Mouse (Mus musculus) urinary bladder, postnatal 14 days (tissue): ENCODE results near the gene Shtn1.

Experiments
- DNase-seq: peaks from one replicate; pipeline ENCODE4 v3.0.0; 2021; ENCODE audit warnings: low spot score

Shtn1 gene

DNA sequence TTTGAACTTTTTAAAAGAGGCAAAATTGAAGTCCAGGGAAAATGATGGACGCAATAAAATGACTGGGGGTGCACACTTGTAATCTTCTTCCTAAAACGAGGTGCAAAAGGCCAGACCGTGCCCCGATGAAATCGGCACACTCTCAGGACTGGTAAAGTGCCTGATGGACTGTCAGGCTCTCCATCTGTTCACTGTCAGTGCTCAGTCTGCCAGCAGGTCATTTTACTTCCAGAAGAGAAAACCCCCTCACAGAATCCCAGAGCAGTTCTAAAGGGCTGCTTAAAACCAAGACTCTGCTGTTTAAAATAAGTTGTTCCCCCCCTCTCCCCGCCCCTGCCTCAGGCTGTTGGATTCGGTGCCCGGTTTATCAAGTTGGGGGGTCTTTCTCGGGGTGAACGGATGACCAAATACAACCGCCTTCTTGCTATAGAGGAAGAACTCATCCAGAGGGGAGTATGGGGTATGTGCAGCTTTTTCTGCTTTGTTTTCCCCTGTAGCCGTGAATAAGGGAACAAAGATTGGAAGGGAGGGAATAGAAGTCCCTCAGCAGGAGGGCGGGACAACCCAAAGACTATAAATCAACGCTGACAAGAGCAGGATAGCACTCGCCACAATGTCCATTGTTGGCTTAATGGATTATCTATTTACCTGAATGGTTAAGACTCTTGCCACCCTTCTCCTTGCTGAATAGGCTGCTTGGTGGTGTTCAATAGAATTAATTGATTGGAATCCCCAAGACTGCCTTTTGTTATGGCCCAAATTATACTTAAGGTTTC lies 107.0 kb downstream of the Shtn1 start:
- no peak for DNase-seq

DNA sequence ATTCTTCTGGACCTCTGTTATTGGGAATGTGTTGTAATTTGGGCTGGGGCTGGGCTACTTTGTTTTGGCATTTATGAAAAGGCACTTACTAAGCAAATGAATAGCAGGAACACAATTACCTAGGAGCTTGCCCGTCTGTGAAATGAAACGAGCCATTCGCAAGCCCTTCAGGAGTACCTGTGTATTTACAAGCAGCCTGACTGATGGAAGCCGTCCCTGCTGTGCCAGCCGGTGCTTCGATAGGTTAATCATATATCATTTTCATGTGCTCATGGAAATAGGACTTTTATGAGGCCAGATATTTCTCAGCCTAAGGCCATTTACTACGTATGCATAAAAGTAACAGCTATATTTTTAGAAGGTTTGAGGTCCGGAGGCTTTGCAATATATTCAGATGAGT lies 112.9 kb downstream of the Shtn1 start:
- no peak for DNase-seq

DNA sequence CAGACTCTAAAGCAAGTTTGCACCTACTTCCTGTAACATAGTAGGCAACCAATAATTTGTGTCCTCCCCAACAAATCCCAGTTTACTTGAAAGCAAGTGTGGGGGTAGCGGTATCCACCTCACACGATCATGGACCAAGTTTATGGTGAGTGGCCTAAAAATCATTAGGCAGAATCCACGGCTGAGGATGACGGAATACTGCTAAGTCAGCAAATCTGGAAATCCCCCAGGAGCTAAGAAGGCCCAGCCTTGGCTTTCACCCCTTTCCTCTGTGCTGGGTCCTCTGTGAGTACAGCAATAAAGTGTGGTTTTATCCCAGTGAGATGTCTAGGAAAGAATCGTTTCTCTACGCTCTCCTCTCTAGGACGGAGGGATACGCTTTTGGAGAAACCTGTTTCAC lies 121.1 kb downstream of the Shtn1 start:
- DNase-seq = no peak

DNA sequence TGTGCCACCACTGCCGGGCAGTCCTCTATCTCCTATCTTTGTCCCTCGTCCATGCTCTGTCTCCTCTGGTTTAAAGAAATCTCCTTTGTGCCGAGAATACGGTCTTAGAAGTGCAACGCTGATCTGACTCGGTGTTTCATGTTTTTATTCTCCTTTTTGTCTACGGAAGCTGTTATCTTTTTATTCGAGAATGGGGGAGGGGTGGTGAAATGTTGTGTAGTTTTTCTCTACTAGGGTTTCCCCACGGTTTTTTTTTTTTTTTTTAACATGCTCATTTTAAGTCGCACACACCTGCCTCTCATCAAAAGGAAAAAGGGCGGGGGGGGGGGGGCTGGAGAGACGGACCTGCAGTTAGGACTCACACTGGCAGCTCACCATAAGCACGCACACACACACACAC lies 123.7 kb downstream of the Shtn1 start:
- DNase-seq = no peak

DNA sequence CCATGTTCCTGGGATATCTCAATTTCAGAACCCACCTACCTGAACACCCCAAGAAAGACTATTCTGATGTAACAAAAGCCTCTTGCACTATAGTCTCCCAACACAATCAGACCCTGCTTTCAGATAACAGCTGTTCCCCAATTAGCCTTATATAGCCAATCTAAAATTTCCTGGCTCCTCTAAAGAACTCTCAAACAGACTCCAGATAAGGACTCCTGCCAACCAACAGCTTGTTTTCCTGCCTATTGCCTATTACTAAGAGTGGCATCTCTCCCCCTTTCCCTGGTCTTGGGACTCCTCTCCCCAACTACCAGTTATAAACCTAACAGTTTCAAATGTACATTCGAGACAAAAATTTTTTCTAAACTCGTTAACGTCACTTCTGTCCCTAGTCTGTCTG lies 124.4 kb downstream of the Shtn1 start:
- DNase-seq = no peak

DNA sequence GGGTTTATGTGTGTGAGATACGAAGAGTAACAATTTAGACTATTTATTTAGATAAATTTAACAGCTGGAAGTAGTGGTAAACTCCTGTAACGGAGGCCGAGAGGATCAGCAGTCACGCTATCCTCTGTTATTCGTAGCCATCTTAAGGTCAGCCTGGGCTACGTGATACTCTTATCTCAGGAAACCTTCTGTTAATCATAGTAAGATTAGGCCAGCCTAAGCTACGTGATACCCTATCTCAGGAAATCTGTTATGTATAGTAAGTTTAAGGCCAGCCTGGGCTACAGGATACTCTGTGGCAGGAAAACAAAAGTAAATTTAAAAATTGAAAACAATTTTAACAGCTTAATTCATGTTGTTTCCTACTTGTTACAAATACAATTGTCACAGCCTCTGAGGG lies 129.9 kb downstream of the Shtn1 start:
- DNase-seq = no peak

DNA sequence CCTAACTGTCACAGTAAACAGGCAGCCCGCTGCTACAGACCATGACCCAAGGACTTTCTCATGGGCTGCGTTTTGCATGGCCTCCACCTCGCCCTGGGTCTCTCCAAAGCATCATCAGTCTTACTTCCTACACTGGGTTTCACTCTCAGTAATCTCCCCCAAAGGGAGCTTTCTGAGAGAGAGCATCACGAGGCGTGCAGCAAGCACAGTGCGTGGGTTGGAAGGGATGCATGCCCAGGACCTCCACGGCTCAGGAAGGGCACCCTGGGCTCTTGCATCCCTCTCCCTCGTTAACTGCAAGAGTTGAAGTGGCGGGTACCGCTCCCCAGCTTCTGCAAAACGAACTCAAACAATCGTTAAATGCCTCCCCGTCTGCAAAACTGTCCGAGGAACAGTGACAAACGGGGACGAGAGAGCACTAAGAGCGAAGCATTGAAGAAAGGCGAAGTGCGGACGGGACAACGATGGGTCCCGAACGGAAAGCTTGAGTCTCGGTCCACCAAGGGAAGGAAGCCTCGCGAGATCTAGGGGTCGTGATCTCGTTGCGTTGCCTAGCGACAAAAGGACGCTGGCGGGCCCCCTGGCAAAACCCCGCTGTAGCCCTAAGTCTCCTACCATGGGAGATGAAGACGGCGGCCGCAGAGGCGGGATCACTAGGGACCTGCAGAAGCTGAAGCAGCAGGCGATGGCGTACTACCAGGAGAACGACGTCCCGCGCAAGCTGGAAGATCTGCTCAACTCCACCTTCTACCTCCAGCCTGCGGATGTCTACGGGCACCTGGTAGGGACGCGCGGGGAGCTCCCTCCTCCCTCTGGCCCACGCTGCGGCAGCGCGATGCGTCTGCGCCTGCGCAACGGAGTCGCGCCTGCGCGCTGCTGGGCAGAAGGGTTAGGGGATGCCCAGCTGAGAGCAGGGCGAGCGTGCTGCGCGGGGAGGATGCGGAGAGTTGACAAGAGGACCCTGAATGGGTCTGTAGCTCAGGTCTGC lies 132.8 kb downstream of the Shtn1 start, which contains the start of the genes Eno4 and Hspa12a:
Gene Eno4 (plus strand): TSS at position 585 of the 988 bp plus-strand sequence.
Gene Hspa12a (minus strand): TSS at position 814 of the 988 bp plus-strand sequence.
- peak; percentile 94 for DNase-seq

DNA sequence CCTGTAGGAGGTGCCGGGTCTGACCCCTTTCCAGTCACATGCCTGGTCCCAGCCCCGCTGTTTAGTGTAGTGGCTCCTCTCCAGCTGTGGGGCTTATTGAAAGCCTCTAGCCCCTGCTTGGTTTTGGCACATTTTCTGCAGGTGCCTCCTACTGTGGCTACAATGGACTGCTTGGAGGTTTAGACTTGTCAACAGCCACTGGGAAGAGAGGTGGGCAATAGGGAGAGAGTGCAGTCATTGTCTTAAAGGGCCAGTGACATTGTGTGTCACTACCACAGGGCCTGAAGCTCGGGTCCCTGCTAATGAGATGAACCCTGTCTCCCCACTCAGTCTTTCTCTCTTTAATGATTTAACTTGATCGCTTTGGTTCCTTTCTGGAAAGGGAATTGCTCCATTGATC lies 142.8 kb downstream of the Shtn1 start:
- DNase-seq = no peak

DNA sequence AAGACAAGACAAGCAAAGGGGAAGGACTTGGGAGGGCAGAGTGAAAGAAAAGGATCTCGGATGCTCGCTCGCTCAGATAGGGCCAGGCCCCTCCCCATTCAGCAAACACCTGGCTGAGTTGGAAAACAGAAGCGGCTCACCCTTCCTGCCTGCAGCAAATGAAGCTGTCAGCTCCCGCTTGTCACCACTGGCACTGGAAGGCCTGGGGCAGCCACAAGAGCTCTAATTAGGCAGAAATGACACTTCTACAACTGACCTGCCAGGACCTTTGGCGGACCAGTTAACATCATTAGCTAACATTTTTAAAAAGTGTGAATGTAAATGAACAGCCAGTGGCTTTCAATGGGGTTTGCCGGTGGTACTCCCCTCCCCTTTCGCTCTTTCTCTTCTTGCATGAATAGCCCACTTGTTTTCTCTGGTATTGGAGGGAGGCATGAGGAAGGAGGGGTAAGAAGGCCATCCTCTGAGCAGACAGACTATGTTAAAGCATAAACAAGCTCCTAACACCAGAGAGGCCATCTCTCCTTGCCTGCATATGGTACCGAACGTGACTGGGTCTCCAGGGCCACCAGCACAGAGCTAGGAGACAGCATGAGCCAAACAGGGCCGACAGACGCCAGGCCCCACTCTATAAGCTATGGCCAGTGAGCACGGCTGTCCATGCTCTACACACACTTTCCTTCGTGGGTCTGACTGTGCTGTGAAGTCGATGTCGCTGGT lies 144.7 kb downstream of the Shtn1 start:
- DNase-seq = no peak
